Mouse (Mus musculus): ENCODE data around the gene Gm29582.
"Not testable (repeated sequence)": the region's sequence is repeated elsewhere in the genome, so short reads cannot be mapped to it uniquely, and the experiment has no call there.

Gene Gm29582

DNA sequence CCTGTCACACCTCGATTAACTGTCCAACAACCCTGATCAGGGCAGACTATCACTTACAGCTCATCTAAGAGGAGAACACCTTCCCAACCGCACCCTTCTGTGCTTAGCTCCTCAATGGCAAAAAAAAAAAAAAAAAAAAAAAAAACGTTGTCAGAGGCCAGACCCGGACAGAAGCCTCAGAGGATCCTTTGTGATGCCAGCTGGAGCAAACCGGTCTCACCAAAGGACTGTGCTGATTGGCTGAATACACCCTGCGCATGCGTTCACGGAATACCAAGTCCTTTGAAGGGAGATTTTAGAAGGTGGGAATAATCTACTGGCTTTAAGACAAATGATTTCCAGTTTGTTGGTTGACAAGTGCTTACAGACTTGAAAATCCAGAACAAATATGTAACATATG lies at the start of gene Gm29582:
Gene Gm29582, minus strand, starts transcription at position 101 of the 400 bp plus-strand sequence.
- in situ Hi-C loops (cut with MboI, MseI): not testable (repeated sequence)

All from T-helper 17 cell (primary cell).